Mouse (Mus musculus) limb, embryonic 15.5 days (tissue): ENCODE measurements at regions not wholly inside any gene's neighbourhood (a gene's known extent, or its start where the extent isn't known, plus 50 kb on each side); places are given as distances from the start of the nearest gene placed in this dataset.

Experiments
- ATAC-seq: fragments of 200-750 bp; cut with Nextera tagmentation; 2 replicates; pipeline ENCODE4 v1.8.0; 2017; ENCODE audit warnings: low read depth, moderate TSS enrichment; ENCODE audit not compliant: insufficient number of reproducible peaks, low FRiP score, low TSS enrichment
- H3K27ac ChIP-seq: fragments of 300-500 bp; sonication (generic); 2 replicates; pipeline ENCODE4 v1.5.1; 2015; ENCODE audit warnings: moderate library complexity, mild to moderate bottlenecking, inconsistent platforms
- H3K27me3 ChIP-seq: fragments of 300-500 bp; sonication (generic); 2 replicates; pipeline ENCODE4 v1.6.1; 2015; ENCODE audit warnings: inconsistent platforms
- H3K36me3 ChIP-seq: fragments of 300-500 bp; sonication (generic); 2 replicates; pipeline ENCODE4 v1.6.1; 2015; ENCODE audit warnings: inconsistent platforms
- H3K4me1 ChIP-seq: fragments of 300-500 bp; sonication (generic); 2 replicates; pipeline ENCODE4 v1.6.1; 2015; ENCODE audit warnings: inconsistent platforms
- H3K4me2 ChIP-seq: fragments of 300-500 bp; sonication (generic); 2 replicates; pipeline ENCODE4 v1.6.1; 2015; ENCODE audit warnings: mild to moderate bottlenecking, inconsistent platforms
- H3K4me3 ChIP-seq: fragments of 300-500 bp; sonication (generic); 2 replicates; pipeline ENCODE4 v1.5.1; 2015; ENCODE audit warnings: mild to moderate bottlenecking, inconsistent platforms
- H3K9ac ChIP-seq: fragments of 300-500 bp; sonication (generic); 2 replicates; pipeline ENCODE4 v1.6.1; 2015; ENCODE audit warnings: inconsistent platforms
- H3K9me3 ChIP-seq: fragments of 300-500 bp; sonication (generic); 2 replicates; pipeline ENCODE4 v1.6.1; 2016; ENCODE audit warnings: inconsistent platforms
- WGBS: fragments of 180-500 bp; shearing (Covaris S2); methylation state at CpG from one replicate; pipeline ENCODE4 v1.1.7; 2015; 5-methylcytosine and 5-hydroxymethylcytosine counted together

GRCm38 (mm10) chr4:56419122-56419913 is 320.6 kb upstream of the Gm26657 start:
- no peaks in the 10 kb centered on the region for H3K9me3 ChIP-seq
- no peaks in the 10 kb centered on the region for H3K27me3 ChIP-seq
- H3K27ac ChIP-seq = no peak overlapping the region
- 87% methylated on average over 5 of the region's 5 CpGs for WGBS
- ATAC-seq = no peak
- H3K4me2 ChIP-seq = no peak overlapping the region
- H3K4me3 ChIP-seq = no peak overlapping the region
- H3K9ac ChIP-seq = no peak overlapping the region
- no peaks in the 10 kb centered on the region for H3K4me1 ChIP-seq
- no peaks in the 10 kb centered on the region for H3K36me3 ChIP-seq

GRCm38 (mm10) chr4:56411024-56411636 is 328.7 kb upstream of the Gm26657 start:
- Histone ChIP-seq H3K4me1 (no peaks in the 10 kb centered on the region), H3K27ac (no peak overlapping the region), H3K4me3 (no peak overlapping the region), H3K27me3 (no peaks in the 10 kb centered on the region), H3K9ac (no peak overlapping the region), H3K4me2 (no peak overlapping the region), H3K36me3 (no peaks in the 10 kb centered on the region), H3K9me3 (no peaks in the 10 kb centered on the region)
- whole genome bisulfite sequencing = 25% methylated on average over 1 of the region's 1 CpGs
- no peak for ATAC-seq

GRCm38 (mm10) chr4:56393793-56394192 is 346.1 kb upstream of the Gm26657 start:
- Histone ChIP-seq H3K27ac (no peak overlapping the region), H3K9ac (no peak overlapping the region), H3K36me3 (no peaks in the 10 kb centered on the region), H3K4me2 (no peak overlapping the region), H3K4me3 (no peak overlapping the region), H3K9me3 (no peaks in the 10 kb centered on the region), H3K4me1 (no peaks in the 10 kb centered on the region), H3K27me3 (no peaks in the 10 kb centered on the region)
- ATAC-seq = no peak

DNA sequence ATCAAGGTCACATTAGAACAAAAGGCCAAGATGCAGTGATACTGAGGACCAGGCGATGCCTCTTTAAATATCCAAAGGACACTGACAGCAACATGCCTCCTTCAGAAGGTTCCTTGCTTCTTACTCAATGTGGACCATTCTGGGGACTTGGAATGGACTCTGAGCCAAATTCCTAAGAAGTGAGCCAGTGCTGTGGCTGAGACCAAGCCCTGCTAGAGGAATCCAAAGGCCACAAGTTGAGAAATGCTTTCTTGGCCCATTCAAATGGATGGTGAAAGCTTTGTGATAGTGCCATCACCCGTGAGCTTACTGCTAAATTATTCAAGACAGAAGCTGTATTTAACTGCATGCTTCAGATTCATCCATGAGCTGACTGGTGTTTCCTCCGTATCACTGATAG is 352.8 kb upstream of the Gm26657 start:
- Histone ChIP-seq H3K9ac (no peak overlapping the region), H3K27me3 (no peaks in the 10 kb centered on the region), H3K4me2 (no peak overlapping the region), H3K27ac (no peak overlapping the region), H3K4me3 (no peak overlapping the region), H3K4me1 (no peaks in the 10 kb centered on the region), H3K36me3 (no peaks in the 10 kb centered on the region), H3K9me3 (no peaks in the 10 kb centered on the region)
- no peak for ATAC-seq
- WGBS = 73% methylated on average over 3 of the region's 3 CpGs

DNA sequence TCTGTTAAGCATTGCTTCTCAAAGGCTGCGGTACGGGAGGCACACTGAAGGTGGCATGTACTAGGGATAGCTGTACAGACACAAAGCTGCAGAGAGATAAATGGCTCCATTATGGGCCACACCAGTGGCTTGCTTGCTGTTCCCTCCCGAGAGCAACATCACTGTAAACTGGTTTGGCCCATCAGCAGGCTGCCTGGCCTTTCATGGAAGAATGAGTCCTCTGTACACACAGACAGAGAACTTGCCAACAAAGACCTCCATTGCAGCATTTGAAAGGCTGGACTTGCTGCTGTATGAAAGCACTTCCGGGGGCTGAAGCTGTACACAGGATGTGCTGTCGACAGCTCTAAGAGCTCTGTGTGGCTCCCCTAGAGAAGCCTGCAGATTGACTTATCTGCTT is 364.1 kb upstream of the Gm26657 start:
- no peaks in the 10 kb centered on the region for H3K27me3 ChIP-seq
- peaks cover 7% of the 10 kb centered on the region; the same call in 1 of the 2 replicates for H3K4me1 ChIP-seq
- H3K4me3 ChIP-seq = no peak overlapping the region
- H3K27ac ChIP-seq = no peak overlapping the region
- H3K36me3 ChIP-seq = no peaks in the 10 kb centered on the region
- 57% methylated on average over 5 of the region's 5 CpGs for WGBS
- no peaks in the 10 kb centered on the region for H3K9me3 ChIP-seq
- no peak overlapping the region for H3K9ac ChIP-seq
- no peak for ATAC-seq
- H3K4me2 ChIP-seq = no peak overlapping the region

- H3K27ac ChIP-seq = no peak overlapping the region
- no peaks in the 10 kb centered on the region for H3K9me3 ChIP-seq
- H3K9ac ChIP-seq = no peak overlapping the region
- peaks cover 7% of the 10 kb centered on the region; the same call in 1 of the 2 replicates for H3K4me1 ChIP-seq
- no peaks in the 10 kb centered on the region for H3K36me3 ChIP-seq
- H3K27me3 ChIP-seq = no peaks in the 10 kb centered on the region
- H3K4me3 ChIP-seq = no peak overlapping the region
- 77% methylated on average over 3 of the region's 3 CpGs for WGBS
- ATAC-seq = no peak
- no peak overlapping the region for H3K4me2 ChIP-seq
These were observed 365.4 kb upstream of the Gm26657 start for GRCm38 (mm10) chr4:56374466-56374865.

GRCm38 (mm10) chr4:56373746-56374145 is 366.1 kb upstream of the Gm26657 start:
- Histone ChIP-seq H3K27me3 (no peaks in the 10 kb centered on the region), H3K9ac (no peak overlapping the region), H3K9me3 (no peaks in the 10 kb centered on the region), H3K4me1 (peaks cover 7% of the 10 kb centered on the region; the same call in 1 of the 2 replicates), H3K27ac (no peak overlapping the region), H3K4me2 (no peak overlapping the region), H3K36me3 (no peaks in the 10 kb centered on the region), H3K4me3 (no peak overlapping the region)
- WGBS = 66% methylated on average over 4 of the region's 4 CpGs
- ATAC-seq = no peak

- 68% methylated on average over 4 of the region's 4 CpGs for WGBS
- Histone ChIP-seq H3K4me2 (no peak overlapping the region), H3K9me3 (no peaks in the 10 kb centered on the region), H3K4me1 (peaks cover 7% of the 10 kb centered on the region; the same call in 1 of the 2 replicates), H3K27ac (no peak overlapping the region), H3K9ac (no peak overlapping the region), H3K27me3 (no peaks in the 10 kb centered on the region), H3K4me3 (no peak overlapping the region), H3K36me3 (no peaks in the 10 kb centered on the region)
- no peak for ATAC-seq
These were observed 366.7 kb upstream of the Gm26657 start for GRCm38 (mm10) chr4:56373167-56373566.

GRCm38 (mm10) chr4:56372711-56373110 is 367.2 kb upstream of the Gm26657 start:
- Histone ChIP-seq H3K27ac (no peak overlapping the region), H3K4me2 (no peak overlapping the region), H3K9ac (no peak overlapping the region), H3K4me3 (no peak overlapping the region), H3K36me3 (no peaks in the 10 kb centered on the region), H3K27me3 (no peaks in the 10 kb centered on the region), H3K9me3 (no peaks in the 10 kb centered on the region), H3K4me1 (peaks cover 7% of the 10 kb centered on the region; the same call in 1 of the 2 replicates)
- no peak for ATAC-seq
- 50% methylated on average over 7 of the region's 7 CpGs for WGBS

- Histone ChIP-seq H3K4me2 (no peak overlapping the region), H3K4me1 (0 out of 2 replicates have a peak, but pooled peaks cover 2% of the 10 kb centered on the region), H3K27me3 (no peaks in the 10 kb centered on the region), H3K9ac (no peak overlapping the region), H3K9me3 (no peaks in the 10 kb centered on the region), H3K36me3 (no peaks in the 10 kb centered on the region), H3K27ac (no peak overlapping the region), H3K4me3 (no peak overlapping the region)
- ATAC-seq = no peak
- 60% methylated on average over 6 of the region's 6 CpGs for WGBS
These were observed 375.3 kb upstream of the Gm26657 start for GRCm38 (mm10) chr4:56364594-56364993.

- Histone ChIP-seq H3K4me3 (no peak overlapping the region), H3K27me3 (no peaks in the 10 kb centered on the region), H3K36me3 (no peaks in the 10 kb centered on the region), H3K4me2 (no peak overlapping the region), H3K27ac (no peak overlapping the region), H3K4me1 (0 out of 2 replicates have a peak, but pooled peaks cover 2% of the 10 kb centered on the region), H3K9ac (no peak overlapping the region), H3K9me3 (no peaks in the 10 kb centered on the region)
- WGBS = 41% methylated on average over 6 of the region's 6 CpGs
- ATAC-seq = no peak
These were observed 377.7 kb upstream of the Gm26657 start for GRCm38 (mm10) chr4:56362121-56362520.

DNA sequence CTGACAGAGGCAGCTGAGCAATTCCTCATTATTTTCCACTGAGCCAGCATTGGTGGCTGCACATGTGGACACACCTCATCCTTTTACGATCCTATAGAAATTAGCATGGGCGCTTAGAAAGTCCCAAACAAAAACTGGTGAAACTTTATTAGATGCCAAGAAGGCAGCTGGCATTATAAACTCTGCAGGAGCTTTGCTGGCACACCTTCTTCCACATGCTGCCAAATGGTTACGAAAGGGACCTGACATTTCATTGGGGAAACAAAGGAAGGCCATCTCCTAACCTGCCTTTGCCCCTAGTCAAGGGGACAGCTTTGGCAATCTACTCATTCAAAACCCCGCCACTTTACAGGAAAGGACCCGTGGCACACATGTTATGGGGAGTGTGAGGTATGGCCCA is 390.7 kb upstream of the Gm26657 start:
- ATAC-seq = no peak
- no peak overlapping the region for H3K27ac ChIP-seq
- H3K36me3 ChIP-seq = no peaks in the 10 kb centered on the region
- no peaks in the 10 kb centered on the region for H3K27me3 ChIP-seq
- H3K9ac ChIP-seq = no peak overlapping the region
- H3K4me3 ChIP-seq = no peak overlapping the region
- H3K4me1 ChIP-seq = peaks cover 6% of the 10 kb centered on the region; the same call in 1 of the 2 replicates
- WGBS = 51% methylated on average over 5 of the region's 5 CpGs
- H3K4me2 ChIP-seq = no peak overlapping the region
- no peaks in the 10 kb centered on the region for H3K9me3 ChIP-seq
